Mouse (Mus musculus): ENCODE measurements around the gene Cyp2c55.

- TF ChIP-seq EP300 (IDR thresholded peaks at IDR 0.05), result no peak
- no peak for TF ChIP-seq CTCF (IDR thresholded peaks at IDR 0.05)
Observed at GRCm38 (mm10) chr19:38998248-38998647, 8.6 kb upstream of the Cyp2c55 start.
